Mouse (Mus musculus): Measurements from ENCODE around the gene Klk1b16. TPM values are rescaled to one million over a fixed set of nuclear protein-coding genes. Genes with fewer than 3 reads are reported as not detected.

Klk1b16 gene
- not detected for polyA plus RNA-seq (2014; fragmentation: Illumina TruSeq; extraction: RNeasy Lipid Tissue Mini Kit (QIAGEN cat#74804); ENCODE audit: low read depth, low replicate concordance)

GRCm38 (mm10) chr7:44136467-44136866 lies at the start of gene Klk1b16:
Gene Klk1b16, plus strand, starts transcription at chr7:44136767.

GRCm38 (mm10) chr7:44102028-44102427 lies 34.5 kb upstream of the Klk1b16 start, which contains the start of gene Klk1b21:
Gene Klk1b21, plus strand, starts transcription at chr7:44102328.

GRCm38 (mm10) chr7:44112373-44112772 lies 24.2 kb upstream of the Klk1b16 start, which contains the start of gene Klk1b22:
Gene Klk1b22, plus strand, starts transcription at chr7:44112673.

GRCm38 (mm10) chr7:44187936-44188335 lies 51.4 kb downstream of the Klk1b16 start, which contains the start of gene Klk1b24:
Gene Klk1b24, plus strand, starts transcription at chr7:44188236.

Other genes starting within 250 kb of the Klk1b16 start
- gene Klk15, start 203.0 kb upstream of the Klk1b16 start, polyA plus RNA-seq (2014; fragmentation: Illumina TruSeq; extraction: RNeasy Lipid Tissue Mini Kit (QIAGEN cat#74804); ENCODE audit: low read depth, low replicate concordance): not detected
- not detected for gene Klk1b8, start 186.1 kb upstream of the Klk1b16 start, polyA plus RNA-seq (2014; fragmentation: Illumina TruSeq; extraction: RNeasy Lipid Tissue Mini Kit (QIAGEN cat#74804); ENCODE audit: low read depth, low replicate concordance)
- not detected for gene Klk1b1, start 170.0 kb upstream of the Klk1b16 start, polyA plus RNA-seq (2014; fragmentation: Illumina TruSeq; extraction: RNeasy Lipid Tissue Mini Kit (QIAGEN cat#74804); ENCODE audit: low read depth, low replicate concordance)
- not detected for gene Klk1b9, start 160.7 kb upstream of the Klk1b16 start, polyA plus RNA-seq (2014; fragmentation: Illumina TruSeq; extraction: RNeasy Lipid Tissue Mini Kit (QIAGEN cat#74804); ENCODE audit: low read depth, low replicate concordance)
- not detected for gene Klk1b11, start 140.9 kb upstream of the Klk1b16 start, polyA plus RNA-seq (2014; fragmentation: Illumina TruSeq; extraction: RNeasy Lipid Tissue Mini Kit (QIAGEN cat#74804); ENCODE audit: low read depth, low replicate concordance)
- not detected for gene Klk1b26, start 124.6 kb upstream of the Klk1b16 start, polyA plus RNA-seq (2014; fragmentation: Illumina TruSeq; extraction: RNeasy Lipid Tissue Mini Kit (QIAGEN cat#74804); ENCODE audit: low read depth, low replicate concordance)
- not detected for gene Klk1b27, start 84.5 kb upstream of the Klk1b16 start, polyA plus RNA-seq (2014; fragmentation: Illumina TruSeq; extraction: RNeasy Lipid Tissue Mini Kit (QIAGEN cat#74804); ENCODE audit: low read depth, low replicate concordance)
- not detected for gene Klk1b21, start 34.4 kb upstream of the Klk1b16 start, polyA plus RNA-seq (2014; fragmentation: Illumina TruSeq; extraction: RNeasy Lipid Tissue Mini Kit (QIAGEN cat#74804); ENCODE audit: low read depth, low replicate concordance)
- not detected for gene Klk1b22, start 24.1 kb upstream of the Klk1b16 start, polyA plus RNA-seq (2014; fragmentation: Illumina TruSeq; extraction: RNeasy Lipid Tissue Mini Kit (QIAGEN cat#74804); ENCODE audit: low read depth, low replicate concordance)
- not detected for gene Klk1b24, start 51.5 kb downstream of the Klk1b16 start, polyA plus RNA-seq (2014; fragmentation: Illumina TruSeq; extraction: RNeasy Lipid Tissue Mini Kit (QIAGEN cat#74804); ENCODE audit: low read depth, low replicate concordance)
- not detected for gene Klk1b3, start 61.4 kb downstream of the Klk1b16 start, polyA plus RNA-seq (2014; fragmentation: Illumina TruSeq; extraction: RNeasy Lipid Tissue Mini Kit (QIAGEN cat#74804); ENCODE audit: low read depth, low replicate concordance)
- 0.69 TPM for gene Klk1b4, start 70.7 kb downstream of the Klk1b16 start, polyA plus RNA-seq (2014; fragmentation: Illumina TruSeq; extraction: RNeasy Lipid Tissue Mini Kit (QIAGEN cat#74804); ENCODE audit: low read depth, low replicate concordance)
- gene Klk1b5, start 79.2 kb downstream of the Klk1b16 start, polyA plus RNA-seq (2014; fragmentation: Illumina TruSeq; extraction: RNeasy Lipid Tissue Mini Kit (QIAGEN cat#74804); ENCODE audit: low read depth, low replicate concordance): not detected
- gene Klk1, start 88.6 kb downstream of the Klk1b16 start, polyA plus RNA-seq (2014; fragmentation: Illumina TruSeq; extraction: RNeasy Lipid Tissue Mini Kit (QIAGEN cat#74804); ENCODE audit: low read depth, low replicate concordance): not detected
- not detected for gene Gm36864, start 99.4 kb downstream of the Klk1b16 start, polyA plus RNA-seq (2014; fragmentation: Illumina TruSeq; extraction: RNeasy Lipid Tissue Mini Kit (QIAGEN cat#74804); ENCODE audit: low read depth, low replicate concordance)
- gene 1700028J19Rik, start 109.9 kb downstream of the Klk1b16 start, polyA plus RNA-seq (2014; fragmentation: Illumina TruSeq; extraction: RNeasy Lipid Tissue Mini Kit (QIAGEN cat#74804); ENCODE audit: low read depth, low replicate concordance): not detected
- gene 2410002F23Rik, start 110.0 kb downstream of the Klk1b16 start, polyA plus RNA-seq (2014; fragmentation: Illumina TruSeq; extraction: RNeasy Lipid Tissue Mini Kit (QIAGEN cat#74804); ENCODE audit: low read depth, low replicate concordance): 6.4 TPM
- not detected for gene Acp4, start 120.6 kb downstream of the Klk1b16 start, polyA plus RNA-seq (2014; fragmentation: Illumina TruSeq; extraction: RNeasy Lipid Tissue Mini Kit (QIAGEN cat#74804); ENCODE audit: low read depth, low replicate concordance)
- not detected for gene Gm15517, start 124.7 kb downstream of the Klk1b16 start, polyA plus RNA-seq (2014; fragmentation: Illumina TruSeq; extraction: RNeasy Lipid Tissue Mini Kit (QIAGEN cat#74804); ENCODE audit: low read depth, low replicate concordance)
- gene Clec11a, start 170.1 kb downstream of the Klk1b16 start, polyA plus RNA-seq (2014; fragmentation: Illumina TruSeq; extraction: RNeasy Lipid Tissue Mini Kit (QIAGEN cat#74804); ENCODE audit: low read depth, low replicate concordance): 0.40 TPM
- not detected for gene Shank1, start 173.5 kb downstream of the Klk1b16 start, polyA plus RNA-seq (2014; fragmentation: Illumina TruSeq; extraction: RNeasy Lipid Tissue Mini Kit (QIAGEN cat#74804); ENCODE audit: low read depth, low replicate concordance)
- not detected for gene Syt3, start 247.3 kb downstream of the Klk1b16 start, polyA plus RNA-seq (2014; fragmentation: Illumina TruSeq; extraction: RNeasy Lipid Tissue Mini Kit (QIAGEN cat#74804); ENCODE audit: low read depth, low replicate concordance)
- not detected for gene 1700008O03Rik, start 249.1 kb downstream of the Klk1b16 start, polyA plus RNA-seq (2014; fragmentation: Illumina TruSeq; extraction: RNeasy Lipid Tissue Mini Kit (QIAGEN cat#74804); ENCODE audit: low read depth, low replicate concordance)

Measured in liver, adult 10 weeks (tissue).